Mouse (Mus musculus) left cerebral cortex, postnatal 25 days (tissue): Measurements from ENCODE around the gene Fam162b. TPM values are rescaled to one million over a fixed set of nuclear protein-coding genes. Genes with fewer than 3 reads are reported as not detected.

Experiments
- DNase-seq, 2 experiments: peaks; one replicate each; pipeline ENCODE4 v3.0.0; 2022; ENCODE audit warnings: low spot score in 2 of 2, mixed read lengths in 1 of 2
- intact Hi-C: fragments of 180-260 bp; cut with DNase I; formaldehyde crosslinking; loops from one replicate; pipeline ENCODE4 v1.15.1; 2025
- total RNA-seq, 2 experiments: library from RNA; stranded (reverse); gene quantifications; 2 replicates each; pipeline ENCODE4 v1.2.3; 2021

The Fam162b gene
- not detected for total RNA-seq

- no peak for DNase-seq
- intact Hi-C loops, result no loop called here
These were observed at the start of gene Fam162b for GRCm38 (mm10) chr10:51590139-51590574. Gene Fam162b, minus strand, starts transcription at chr10:51590517.

DNA sequence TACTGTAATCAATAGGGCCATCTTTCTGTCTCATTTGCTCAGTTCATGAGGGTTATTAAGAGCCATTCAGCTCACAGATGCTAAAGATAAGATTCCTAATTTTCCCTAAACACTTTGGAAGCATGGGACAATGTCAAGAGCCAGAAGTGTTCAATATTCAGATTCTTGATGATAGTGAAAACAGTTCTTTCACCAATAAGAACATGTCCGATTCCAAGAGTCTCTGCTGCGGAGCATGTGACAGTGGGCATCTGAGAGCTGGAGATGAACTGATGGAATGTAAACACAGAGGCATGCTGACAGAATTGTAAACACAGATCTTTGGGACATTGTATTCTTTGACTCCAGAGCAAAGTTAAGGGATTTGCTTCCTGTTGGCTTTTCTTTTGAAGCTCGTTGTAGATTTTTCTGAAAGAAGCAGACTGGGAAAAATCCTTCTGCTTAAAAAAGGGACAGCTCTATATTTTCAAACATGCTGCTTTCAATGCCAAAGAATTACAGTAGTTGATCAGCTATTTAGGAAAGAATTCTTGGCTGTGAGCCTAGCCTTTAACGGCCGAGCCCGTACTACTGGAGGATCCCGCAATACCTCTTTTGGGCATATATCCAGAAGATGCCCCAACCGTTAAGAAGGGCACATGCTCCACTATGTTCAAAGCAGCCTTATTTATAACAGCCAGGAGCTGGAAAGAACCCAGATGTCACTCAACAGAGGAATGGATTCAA, 41.3 kb upstream of the Fam162b start, which contains the start of gene Gprc6a:
TSS of gene Gprc6a (minus strand) at position 51 of the 726 bp plus-strand sequence.
- intact Hi-C loops, result no loop called here
- DNase-seq, result no peak

DNA sequence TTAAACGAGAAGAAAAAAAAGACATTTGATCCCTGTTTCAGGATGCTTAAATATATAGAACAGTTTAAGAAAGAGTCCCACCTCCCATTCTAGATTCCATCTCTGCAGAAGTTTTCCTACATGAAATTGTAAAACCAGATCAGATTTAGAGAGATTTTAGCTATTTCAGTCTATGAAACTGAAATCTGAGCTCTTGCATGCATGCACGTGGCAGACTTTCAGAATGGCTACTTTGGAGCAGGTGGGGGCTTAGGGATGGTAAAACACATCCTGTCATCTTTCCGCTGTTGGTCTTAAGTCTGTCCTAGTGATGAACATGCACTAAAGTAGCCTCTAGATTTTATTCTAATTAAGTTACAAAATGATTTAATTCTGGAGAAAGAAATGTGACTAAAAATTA, 30.9 kb upstream of the Fam162b start:
- intact Hi-C loops, result no loop called here
- DNase-seq, result no peak

GRCm38 (mm10) chr10:51620126-51620525, 29.8 kb upstream of the Fam162b start:
- intact Hi-C loops, result no loop called here
- no peak for DNase-seq

GRCm38 (mm10) chr10:51618538-51618937, 28.2 kb upstream of the Fam162b start:
- intact Hi-C loops, result no loop called here
- no peak for DNase-seq

DNA sequence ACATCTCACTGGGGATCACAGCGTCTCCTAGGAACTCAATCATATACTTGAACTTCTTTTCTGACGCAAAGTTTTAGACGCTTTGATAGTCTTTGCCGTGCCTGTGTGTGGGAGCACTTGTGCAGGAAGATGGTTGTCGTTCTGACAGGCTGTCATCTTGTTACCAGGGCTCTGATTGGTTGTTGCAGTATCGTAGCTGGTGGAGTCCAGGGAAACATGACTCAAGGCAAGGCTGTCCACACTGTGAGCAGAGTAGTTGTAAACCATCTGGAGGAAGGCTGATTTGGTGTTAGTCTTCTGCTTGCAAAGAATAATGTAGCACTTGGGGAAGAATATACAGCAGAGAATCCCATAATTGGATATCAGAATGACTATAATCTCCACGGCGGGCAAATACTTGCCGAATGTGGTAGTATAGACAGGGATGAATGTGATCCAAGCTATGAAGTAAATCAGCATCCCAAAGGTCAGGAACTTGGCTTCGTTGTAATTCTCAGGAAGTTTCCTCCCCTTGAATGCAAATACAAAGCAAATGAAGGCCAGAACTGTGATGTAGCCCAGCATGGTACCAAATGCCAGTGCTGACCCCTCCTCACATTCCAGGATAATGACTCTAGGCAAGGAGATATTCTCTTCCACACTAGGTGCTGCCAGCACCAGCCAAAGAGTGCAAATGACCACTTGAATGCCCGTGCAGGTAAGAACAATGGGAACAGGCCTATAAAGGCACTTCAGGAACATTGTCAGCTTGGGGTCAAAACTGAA, 24.7 kb upstream of the Fam162b start:
- intact Hi-C loops, result no loop called here
- DNase-seq, result no peak

DNA sequence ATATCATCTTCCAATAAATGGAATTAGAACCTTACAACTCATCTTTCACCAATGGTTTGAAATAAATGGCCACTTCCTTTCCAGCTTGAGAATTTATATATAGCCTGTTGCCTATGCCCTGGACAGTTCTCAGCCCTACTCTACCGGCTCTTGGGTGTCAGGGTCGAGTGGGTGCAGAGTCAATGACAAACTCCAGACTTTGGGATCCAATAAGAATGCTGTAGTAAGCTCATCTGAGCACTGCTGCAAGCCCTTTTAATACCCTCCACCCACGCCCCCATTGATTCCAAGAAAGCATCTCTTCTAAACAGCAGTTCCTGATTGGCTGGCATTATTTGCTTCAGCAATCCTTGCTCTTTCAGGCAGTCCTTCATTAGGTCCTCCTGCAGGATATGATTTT, 23.1 kb upstream of the Fam162b start:
- intact Hi-C loops, result no loop called here
- DNase-seq, result no peak

DNA sequence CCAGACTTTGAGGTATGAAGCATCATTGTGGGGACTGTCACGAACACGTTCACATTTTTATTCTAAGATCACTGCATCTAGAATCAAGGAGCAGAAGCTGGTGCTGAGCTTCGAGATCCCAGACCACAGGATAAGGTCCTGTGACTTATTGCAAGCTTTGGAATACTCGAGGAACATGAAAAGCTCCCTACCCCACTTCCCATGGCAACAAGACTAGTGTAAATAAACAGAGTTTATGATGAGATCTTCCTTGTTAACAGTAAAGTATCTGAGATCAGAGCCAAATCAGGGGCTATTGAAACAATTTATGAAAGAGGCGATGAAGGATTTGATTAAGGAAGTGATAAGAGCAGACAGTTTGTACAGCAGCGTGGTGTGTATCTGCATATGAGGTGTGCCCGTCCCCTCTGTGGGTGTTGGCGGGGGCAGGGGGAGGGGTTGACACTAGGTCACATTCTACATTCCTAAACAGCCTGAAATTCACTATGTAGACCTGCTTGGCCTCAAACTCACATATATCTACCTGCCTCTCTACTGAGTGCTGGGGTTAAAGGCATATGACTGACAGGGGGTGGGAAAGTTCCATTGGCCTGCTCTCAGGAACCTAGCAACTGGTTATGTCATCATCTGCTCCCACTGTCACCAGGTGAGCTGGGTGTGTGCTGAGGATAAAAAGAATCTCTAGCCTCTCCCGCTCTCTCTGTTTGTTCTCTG, 21.8 kb upstream of the Fam162b start:
- no peak for DNase-seq
- intact Hi-C loops, result no loop called here

DNA sequence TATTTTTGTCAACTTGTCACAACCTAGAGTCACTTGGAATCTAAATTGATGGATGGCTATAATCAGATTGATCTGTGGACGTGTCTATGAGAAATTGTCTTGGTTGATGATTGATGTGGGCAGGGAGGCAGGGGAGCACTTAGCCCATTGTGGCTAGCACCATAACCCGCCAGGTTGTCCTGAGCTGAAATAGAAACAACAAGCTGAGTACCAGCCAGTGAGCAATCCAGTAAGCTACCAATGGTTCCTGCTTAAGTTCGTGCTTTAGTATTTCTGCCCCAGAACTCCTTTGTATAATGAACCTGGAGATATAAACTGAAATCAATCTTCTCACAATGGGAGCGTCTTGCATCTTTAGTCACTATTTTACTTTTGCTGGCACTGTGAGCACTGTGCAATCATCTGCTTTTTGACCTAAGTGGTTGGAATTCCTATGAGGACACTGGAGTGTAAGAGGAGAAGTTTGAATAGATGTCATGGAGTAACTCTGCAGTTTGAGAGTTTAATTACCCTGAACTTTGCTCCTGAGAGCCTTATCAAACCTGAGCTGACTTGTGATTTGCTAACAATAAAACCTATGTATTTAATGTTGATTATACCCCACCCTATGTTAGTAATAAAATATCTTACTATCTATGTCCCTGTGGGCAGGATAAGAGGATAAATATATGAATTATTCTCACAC, 19.6 kb upstream of the Fam162b start:
- DNase-seq, result no peak
- intact Hi-C loops, result no loop called here

- intact Hi-C loops, result no loop called here
- no peak for DNase-seq
These were observed 6.8 kb upstream of the Fam162b start for GRCm38 (mm10) chr10:51596928-51597635.

DNA sequence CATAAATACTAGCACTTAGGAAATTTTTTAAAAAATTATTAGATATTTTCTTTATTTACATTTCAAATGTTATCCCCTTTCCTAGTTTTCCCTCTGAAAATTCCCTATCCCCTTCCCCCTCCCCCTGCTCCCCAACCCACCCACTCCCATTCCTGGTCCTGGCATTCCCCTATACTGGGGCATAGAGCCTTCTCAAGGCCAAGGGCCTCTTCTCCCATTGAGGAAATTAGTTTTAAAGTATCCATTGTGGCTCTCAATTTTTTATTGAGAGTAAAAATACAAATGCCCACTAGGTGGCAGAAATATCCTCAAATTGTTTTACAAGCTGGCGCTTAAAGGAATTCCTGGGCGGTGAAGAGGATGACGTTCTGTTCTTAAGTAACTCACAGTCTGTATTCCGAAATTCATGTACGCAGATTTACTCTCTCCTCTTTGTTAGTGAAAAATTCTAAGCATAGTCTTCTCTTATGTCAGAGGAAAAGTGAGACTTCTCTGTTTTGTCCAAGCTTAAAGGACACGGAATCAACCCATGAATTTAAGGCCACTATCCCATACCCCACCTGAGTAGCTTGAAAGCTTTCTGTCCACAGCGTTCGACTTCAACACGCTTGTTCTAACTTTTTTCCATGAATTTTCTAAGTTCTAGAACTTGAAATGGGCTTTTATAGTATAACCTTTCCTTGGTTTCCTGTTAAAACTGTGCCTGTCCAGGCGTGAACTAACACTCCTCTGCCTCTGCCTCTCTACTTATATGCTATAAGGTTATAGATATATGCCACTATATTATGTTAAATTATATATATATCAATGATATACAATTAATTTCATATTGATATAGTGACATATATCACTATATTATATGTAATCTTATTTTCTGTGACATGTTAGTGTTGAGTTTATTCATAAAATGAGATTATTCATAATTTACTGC, 4.9 kb upstream of the Fam162b start:
- peak; percentile 6 to 54 for DNase-seq
- intact Hi-C loops, result loop anchor here (2.0 kb wide), 1 partner anchor 186 kb away; no protein-coding TSS in a partner anchor

GRCm38 (mm10) chr10:51591574-51591973, 1.3 kb upstream of the Fam162b start:
- intact Hi-C loops, result no loop called here
- no peak for DNase-seq

DNA sequence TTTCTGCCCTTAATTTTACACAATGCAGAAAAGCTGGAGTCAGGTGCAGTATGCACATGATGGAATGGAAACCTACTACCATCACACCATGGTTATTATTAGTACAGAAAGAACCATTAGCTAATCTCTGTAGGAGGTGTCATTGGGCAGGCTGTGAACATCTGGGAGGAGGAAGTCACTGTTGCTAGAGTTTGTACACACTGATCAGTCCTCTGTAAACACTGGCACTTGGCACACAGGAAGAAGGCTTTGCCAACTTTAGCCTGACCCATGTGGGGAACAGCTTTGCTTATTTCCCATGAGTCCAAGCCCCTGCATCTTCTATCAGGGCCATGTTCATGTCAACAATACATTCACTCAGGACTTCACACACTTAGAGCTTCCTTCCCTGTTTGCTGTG, 5.4 kb downstream of the Fam162b start:
- no peak for DNase-seq
- intact Hi-C loops, result no loop called here

DNA sequence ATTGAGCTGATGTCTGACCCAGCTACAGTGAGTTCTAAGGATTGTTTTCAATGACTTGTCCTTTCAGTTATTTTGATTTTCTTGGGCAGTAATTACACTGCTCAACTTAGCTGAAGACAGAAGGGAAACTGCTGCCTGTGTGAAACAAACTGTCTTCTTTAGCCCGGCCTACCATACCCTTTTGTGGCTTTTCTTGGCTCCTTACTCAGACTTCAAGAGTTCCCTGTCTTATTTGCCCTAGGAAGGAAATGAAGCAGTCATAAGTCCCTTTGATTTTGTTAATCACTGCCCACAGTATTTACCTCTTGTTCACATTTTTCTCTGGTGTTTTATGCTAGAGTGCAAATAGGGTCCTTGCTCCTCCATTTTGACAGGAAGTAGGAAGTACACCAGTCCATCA, 5.9 kb downstream of the Fam162b start:
- no peak for DNase-seq

DNA sequence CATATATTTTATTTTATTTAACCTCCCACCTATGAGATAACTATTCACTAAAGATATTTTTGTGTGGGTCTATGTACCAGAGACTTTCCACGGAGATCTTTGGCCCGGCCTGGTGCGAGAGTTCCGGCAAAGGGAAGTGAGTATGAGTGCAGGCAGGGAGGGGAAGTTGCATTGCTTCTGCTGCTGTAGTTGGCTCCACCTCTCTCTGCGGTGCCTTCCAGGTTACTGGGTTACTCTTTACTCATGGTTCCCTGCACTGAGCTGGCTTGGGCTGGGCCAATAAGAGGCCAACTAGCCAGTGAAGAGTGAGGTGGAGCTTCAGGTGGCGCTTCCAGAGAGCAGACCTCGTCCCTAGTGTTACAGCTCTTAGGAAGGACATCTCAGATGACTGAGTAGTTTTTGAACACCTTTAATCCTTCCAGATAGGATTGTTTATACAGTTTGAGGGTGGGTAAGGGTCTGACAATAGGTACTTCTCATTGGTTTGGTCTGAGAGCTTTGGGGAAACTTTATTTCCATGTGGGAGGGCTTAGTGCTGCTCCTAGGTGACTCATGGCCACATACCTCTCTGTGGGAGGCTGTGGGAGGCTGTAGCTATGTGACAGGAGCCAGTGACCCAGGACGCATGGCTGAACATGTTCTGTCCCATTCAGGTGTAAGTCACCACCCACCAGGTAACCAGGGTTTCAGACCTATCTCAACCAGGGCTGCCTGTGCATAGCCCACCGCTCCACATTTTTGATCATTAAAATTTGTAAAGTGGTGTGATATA, 18.9 kb downstream of the Fam162b start:
- DNase-seq, result no peak
- intact Hi-C loops, result no loop called here

More for the DNA sequence above, 5.9 kb downstream of the Fam162b start:
- intact Hi-C loops, result no loop called here

GRCm38 (mm10) chr10:51556005-51556404, 34.3 kb downstream of the Fam162b start:
- no peak for DNase-seq
- intact Hi-C loops, result loop anchor here (5.0 kb wide), 1 partner anchor 221 kb away; no protein-coding TSS in a partner anchor
